Mouse (Mus musculus) kidney, postnatal 10 days (tissue): Measurements from ENCODE around the gene Pde10a.

Source experiments
- DNase-seq: peaks from one replicate; pipeline ENCODE4 v3.0.0; 2021; ENCODE audit warnings: mixed read lengths

The Pde10a gene

GRCm38 (mm10) chr17:8525225-8525721, at the start of gene Pde10a:
TSS of gene Pde10a (plus strand) at chr17:8525372.
- peak; percentile 35 for DNase-seq

- DNase-seq = no peak
Observed at GRCm38 (mm10) chr17:8478554-8478953, 46.6 kb upstream of the Pde10a start.

GRCm38 (mm10) chr17:8479493-8480128, 45.6 kb upstream of the Pde10a start:
- no peak for DNase-seq

GRCm38 (mm10) chr17:8481797-8482196, 43.4 kb upstream of the Pde10a start:
- no peak for DNase-seq

DNA sequence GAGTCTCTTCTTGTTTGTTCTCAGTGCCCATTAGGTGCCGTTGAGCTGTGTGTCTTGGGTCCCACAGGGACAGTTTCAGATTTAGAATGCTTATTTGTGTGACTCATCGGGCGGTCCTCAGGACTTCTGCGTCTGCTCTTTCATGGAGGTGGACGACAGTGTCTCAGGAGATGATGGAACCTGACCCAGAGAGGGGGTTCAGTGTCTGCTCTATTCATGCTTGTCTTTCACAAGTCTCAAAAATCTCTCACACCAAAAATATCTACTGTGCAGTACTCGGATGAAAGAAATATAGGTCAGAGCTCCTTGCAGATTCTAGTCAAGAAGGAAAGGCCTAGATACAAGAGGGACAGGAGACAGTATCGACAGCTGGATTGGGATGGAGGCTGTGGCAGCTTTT, 42.3 kb upstream of the Pde10a start:
- no peak for DNase-seq

DNA sequence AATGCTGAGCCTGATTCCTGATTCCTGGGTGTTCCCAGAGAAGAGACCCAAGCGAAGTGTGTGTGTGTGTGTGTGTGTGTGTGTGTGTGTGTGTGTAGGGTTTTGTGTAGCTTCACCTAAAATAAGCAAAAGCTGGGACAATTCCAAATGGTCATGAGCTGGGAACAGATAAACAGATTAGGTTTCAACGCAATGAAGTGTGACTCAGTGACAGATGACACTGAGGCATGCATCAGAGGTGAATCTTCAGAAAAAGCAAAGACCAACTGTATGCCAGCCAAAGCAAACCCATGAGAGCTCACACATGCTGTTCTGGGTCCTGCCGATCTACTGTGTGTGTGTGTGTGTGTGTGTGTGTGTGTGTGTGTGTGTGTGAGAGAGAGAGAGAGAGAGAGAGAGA, 40.9 kb upstream of the Pde10a start:
- DNase-seq = no peak

DNA sequence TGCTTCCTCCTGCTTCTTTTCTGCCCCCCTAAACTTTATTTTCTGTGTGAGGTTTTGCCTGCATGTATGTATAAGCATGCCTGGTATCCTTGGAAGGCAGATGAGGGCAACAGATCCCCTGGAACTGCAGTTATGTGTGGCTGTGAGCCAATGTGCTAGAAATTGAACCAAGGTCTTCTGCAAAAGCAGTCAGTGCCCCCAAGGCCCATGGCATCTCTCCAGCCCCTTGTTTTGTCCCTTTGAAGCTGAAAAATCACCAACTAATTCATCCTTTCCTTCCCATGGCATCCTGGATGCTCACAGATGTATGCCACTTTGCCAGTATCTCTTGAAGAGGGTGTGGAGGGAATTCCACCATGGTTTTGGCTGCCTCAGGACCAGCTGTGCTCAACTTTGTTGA, 40.0 kb upstream of the Pde10a start:
- DNase-seq = no peak

DNA sequence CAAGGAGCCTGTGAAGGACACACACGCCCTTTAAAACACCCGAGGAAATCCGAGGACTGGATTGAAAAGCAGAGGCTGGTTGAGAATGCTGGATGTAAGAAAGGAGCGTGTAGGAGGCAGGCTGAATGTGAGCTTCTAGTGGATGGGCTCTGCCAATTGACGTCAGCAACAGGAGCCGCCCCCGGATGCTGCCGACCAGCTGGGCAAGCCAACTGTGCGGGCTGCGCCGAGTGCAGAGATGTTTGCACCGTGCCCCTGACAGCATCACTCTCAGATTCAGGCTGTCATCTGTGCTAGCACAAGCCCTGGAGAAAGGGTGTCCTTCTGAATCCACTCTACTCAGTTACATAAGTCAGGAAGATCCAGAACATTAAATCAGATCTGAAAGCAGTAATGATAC, 37.3 kb upstream of the Pde10a start:
- peak; percentile 75 for DNase-seq

- DNase-seq = no peak
Observed at GRCm38 (mm10) chr17:8490971-8491370, 34.2 kb upstream of the Pde10a start.

GRCm38 (mm10) chr17:8493461-8493860, 31.7 kb upstream of the Pde10a start:
- no peak for DNase-seq

- no peak for DNase-seq
Observed at GRCm38 (mm10) chr17:8498151-8498550, 27.0 kb upstream of the Pde10a start.

- no peak for DNase-seq
Observed at GRCm38 (mm10) chr17:8498655-8499054, 26.5 kb upstream of the Pde10a start.

DNA sequence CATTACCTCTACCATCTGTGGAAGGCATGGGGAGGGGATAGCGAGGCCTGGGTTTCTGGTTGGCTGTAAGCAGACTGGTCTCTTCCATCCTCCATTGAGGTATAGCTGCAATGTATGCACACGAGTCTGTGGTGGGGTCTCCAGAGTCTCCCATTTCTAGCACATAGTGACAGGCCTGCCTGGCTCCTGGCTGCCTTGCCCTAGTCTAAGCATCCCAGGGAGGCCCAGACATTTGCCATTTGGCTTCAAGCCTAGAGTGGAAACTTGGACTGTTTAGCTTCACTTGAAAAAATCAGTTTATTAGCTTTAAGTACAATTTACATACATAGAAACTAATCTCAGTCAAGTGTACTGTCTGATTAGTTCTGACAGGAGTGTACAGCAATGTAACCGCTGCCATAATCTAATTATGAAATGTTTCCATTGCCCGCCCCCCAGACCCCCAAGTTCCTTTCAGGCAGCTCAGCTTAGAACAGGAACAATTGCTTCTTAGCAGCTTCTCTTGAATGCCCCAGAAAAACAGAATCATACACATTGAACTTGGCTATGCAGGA, 25.5 kb upstream of the Pde10a start:
- no peak for DNase-seq

DNA sequence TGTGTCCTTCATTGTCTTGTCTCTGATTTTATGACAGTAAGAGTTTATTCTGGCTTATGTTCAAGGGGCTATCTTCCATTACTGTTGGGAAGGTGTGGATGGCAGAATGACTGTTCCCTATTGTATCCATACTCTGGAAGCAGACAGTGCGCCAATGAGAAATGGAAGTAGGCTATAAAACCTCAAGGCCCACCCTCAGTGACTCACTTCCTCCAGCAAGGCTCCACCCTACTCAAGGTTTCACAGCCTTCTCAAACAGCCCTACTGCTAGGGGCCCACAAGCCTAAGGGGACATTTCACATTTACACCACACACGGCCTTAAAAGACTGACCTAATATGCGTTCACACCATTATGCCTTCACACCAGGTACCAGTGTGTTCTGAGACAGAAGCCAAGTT, 20.8 kb upstream of the Pde10a start:
- DNase-seq = no peak

DNA sequence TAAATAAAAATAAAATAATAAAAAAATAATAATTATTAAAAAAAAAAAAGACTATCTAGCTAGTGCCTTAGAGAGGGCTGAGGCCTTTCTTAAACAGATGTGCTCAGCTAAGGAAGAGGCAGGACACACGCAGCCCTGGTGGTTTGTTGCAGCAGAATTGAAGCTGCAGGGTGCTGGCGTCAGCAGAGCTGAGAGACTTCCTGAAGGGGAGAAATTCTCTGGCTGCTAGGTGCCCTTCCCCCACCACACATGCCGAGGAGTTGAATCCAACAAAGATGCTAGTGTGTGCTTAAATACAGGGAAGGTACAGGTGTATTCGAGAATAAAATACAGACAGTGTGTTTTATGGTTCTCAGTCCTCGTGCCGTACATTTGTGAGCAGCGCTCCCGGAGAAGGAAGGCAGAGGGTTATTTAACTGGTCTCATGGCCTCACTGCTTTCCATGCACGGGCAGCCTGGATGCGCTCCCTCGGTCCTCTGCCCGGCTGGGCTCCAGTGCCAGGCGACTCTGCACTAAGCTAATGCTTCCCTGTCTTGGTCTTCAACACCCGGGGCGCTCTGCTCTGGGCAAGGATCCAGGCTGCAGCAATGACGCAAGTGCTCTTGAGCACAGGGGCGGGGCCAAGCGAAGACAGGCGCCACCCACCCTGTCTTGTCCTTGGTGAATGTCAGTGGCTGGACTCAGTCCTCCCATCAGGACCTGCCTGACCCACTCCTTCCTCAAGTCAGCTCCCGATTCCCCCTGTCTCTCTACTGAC, 19.3 kb upstream of the Pde10a start:
- peak; percentile 89 for DNase-seq

- DNase-seq = no peak
Observed at GRCm38 (mm10) chr17:8506726-8507125, 18.4 kb upstream of the Pde10a start.

GRCm38 (mm10) chr17:8507654-8508053, 17.5 kb upstream of the Pde10a start:
- DNase-seq = no peak

DNA sequence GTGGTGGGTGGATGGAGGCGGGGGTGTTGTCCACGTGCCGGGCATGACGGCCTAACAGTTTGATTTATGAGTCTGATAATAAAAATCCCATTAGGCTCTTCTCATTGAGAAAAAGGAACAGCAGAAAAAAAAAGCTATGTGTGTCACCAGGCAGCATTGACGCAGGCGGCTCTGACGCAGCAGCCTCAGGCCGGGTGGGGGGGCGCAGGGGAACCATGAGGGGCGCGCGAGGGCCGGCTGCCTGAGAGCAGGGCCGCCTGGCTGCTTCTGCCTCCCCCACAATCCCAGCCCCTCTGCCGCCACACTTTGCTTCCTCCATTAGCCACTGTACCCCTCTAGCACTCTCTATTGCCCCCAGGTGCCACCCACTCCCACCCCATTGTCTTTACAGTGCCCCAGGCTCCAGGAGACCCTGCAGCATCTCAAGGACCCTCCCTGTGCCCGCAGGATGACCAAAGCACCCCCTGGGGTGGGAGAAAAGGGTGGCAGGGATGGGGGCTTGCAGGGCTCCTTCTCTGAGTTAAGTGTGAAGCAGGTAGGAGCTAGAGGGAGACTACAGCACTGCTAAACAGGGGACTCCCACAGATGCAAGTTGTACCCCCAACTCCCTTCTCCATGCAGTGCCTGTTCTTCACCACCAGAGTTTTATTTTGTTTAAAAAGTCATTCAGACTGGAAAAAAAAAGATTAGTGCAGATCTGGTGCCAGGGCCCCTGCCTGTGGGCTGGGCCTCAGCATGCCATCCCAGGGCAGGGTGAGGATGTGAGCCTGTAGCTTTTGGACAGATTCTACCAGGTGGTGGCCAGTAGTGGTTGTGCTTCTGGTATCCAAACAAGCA, 16.6 kb upstream of the Pde10a start:
- peak; percentile 94 for DNase-seq

DNA sequence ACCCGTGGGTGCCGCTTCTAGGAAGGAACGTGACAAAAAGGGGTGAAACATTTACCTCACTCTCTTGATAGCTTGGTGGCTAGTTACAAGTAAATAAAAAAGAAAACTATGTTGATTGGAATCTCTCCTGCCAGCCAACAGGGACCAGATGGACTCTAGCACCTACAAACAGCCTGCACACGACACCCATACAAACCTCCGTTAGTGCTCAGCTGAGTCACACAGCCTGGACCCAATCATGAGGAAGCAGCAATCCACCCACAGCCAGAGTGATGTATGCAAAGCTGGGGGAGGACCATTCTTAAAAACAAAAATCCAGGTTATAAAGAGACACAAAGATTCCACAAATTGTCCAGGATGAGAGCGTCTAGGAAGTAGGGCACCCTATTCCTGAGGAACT, 9.2 kb upstream of the Pde10a start:
- DNase-seq = no peak

GRCm38 (mm10) chr17:8523986-8524385, 1.2 kb upstream of the Pde10a start:
- DNase-seq = peak; percentile 17

- peak; percentile 91 for DNase-seq
Observed at GRCm38 (mm10) chr17:8524387-8525165, 596 bp upstream of the Pde10a start.
